Mouse (Mus musculus): ENCODE data around the gene Olfr351. TPM values are rescaled to one million over a fixed set of nuclear protein-coding genes. Genes with fewer than 3 reads are reported as not detected.

Gene Olfr351
- not detected for polyA plus RNA-seq (2015; fragmentation: Illumina TruSeq; extraction: RNeasy Lipid Tissue Mini Kit (QIAGEN cat#74804); ENCODE audit: low read depth, low replicate concordance)

GRCm38 (mm10) chr2:36862560-36862959 lies at the start of gene Olfr351:
Gene Olfr351 (minus strand): TSS chr2:36862660.

DNA sequence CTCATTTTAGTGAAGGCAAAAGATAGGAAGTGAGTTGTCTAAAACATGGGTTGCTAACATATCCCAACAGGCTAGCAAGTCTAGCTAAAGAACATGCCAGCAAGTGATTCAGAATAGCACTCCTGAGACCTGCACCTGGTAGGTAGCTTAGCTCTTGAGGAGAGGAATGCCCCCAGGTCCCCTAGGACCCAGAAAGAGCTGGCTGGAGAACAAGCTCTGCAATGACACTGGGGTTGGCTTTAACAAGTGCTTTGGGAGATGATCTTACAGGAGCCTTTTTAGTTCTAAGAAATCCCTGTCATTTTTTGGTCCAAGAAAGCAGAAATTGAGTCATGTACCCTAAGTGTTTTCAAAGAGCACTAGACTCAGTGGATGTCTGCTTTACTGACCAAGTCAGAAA lies 42.9 kb upstream of the Olfr351 start, which contains the start of gene Olfr354:
Gene Olfr354 (plus strand): TSS at position 301 of the 400 bp plus-strand sequence.

DNA sequence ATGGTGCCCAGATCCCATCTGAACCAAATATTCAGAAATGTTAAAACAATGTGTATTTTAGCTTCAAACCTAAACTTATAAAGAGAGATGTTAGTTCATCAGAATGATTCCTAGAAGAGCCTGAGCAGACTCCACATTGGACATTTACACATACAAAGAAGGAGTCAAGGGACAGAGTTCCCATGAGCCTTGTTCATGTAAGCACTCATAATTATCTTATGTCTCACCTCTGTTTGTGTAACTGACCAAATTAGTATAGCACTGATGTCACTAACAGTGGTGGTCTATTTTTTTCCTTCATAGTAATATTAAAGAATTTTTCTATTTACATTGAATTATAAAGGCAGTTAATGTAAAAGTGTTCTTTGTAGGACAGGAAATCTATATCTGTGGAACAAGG lies 30.4 kb upstream of the Olfr351 start, which contains the start of gene Olfr353:
Gene Olfr353 (minus strand): TSS at position 101 of the 400 bp plus-strand sequence.

DNA sequence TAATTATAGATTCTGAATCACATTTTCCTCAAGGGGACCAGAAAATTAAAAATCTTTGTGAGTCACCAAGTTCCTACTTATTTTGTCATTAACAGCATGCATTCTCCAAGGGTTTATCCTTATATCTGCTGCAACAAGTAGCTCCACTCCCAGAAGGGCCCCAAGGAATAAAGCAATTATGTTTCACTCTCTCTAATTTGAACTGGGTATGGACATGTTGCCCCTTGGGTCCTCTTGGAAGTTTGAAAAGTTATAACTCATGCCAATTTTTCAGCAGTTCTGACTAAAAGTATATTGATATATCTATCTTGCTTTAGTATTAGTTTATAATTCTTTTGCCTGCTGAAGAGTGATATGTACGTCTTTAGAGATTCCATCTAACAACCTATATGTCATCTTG lies 5.7 kb upstream of the Olfr351 start, which contains the start of gene Olfr352:
Gene Olfr352 (plus strand): TSS at position 301 of the 400 bp plus-strand sequence.

GRCm38 (mm10) chr2:36846010-36846409 lies 16.4 kb downstream of the Olfr351 start, which contains the start of gene Olfr350:
Gene Olfr350 (plus strand): TSS chr2:36846310.

DNA sequence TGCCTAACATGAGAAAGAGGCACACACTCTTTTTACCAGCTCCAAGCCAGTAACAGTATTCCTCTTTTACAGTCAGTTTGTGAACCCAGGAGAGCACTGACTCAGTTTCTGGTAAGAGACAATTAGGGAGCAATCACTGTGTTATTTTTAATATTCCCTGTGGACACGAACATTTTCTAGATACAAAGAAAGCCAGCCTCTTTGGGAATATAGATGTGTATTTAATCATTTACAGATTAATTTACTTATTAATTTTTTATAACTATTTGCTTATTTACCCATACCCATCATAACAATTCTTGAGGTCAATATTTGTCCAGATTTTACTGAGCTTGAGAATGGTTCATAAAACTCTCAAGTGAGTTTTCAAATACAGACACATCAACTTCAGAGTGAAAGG lies 45.5 kb downstream of the Olfr351 start, which contains the start of gene Olfr3:
Gene Olfr3 (minus strand): TSS at position 101 of the 400 bp plus-strand sequence.

Other genes with a start within 250 kb of the Olfr351 start
- not detected for gene Olfr345, start 222.6 kb downstream of the Olfr351 start, polyA plus RNA-seq (2015; fragmentation: Illumina TruSeq; extraction: RNeasy Lipid Tissue Mini Kit (QIAGEN cat#74804); ENCODE audit: low read depth, low replicate concordance)
- gene Olfr346, start 176.9 kb downstream of the Olfr351 start, polyA plus RNA-seq (2015; fragmentation: Illumina TruSeq; extraction: RNeasy Lipid Tissue Mini Kit (QIAGEN cat#74804); ENCODE audit: low read depth, low replicate concordance), result not detected
- gene Olfr347, start 130.8 kb downstream of the Olfr351 start, polyA plus RNA-seq (2015; fragmentation: Illumina TruSeq; extraction: RNeasy Lipid Tissue Mini Kit (QIAGEN cat#74804); ENCODE audit: low read depth, low replicate concordance), result not detected
- gene Olfr348, start 78.4 kb downstream of the Olfr351 start, polyA plus RNA-seq (2015; fragmentation: Illumina TruSeq; extraction: RNeasy Lipid Tissue Mini Kit (QIAGEN cat#74804); ENCODE audit: low read depth, low replicate concordance), result not detected
- gene Olfr50, start 72.1 kb downstream of the Olfr351 start, polyA plus RNA-seq (2015; fragmentation: Illumina TruSeq; extraction: RNeasy Lipid Tissue Mini Kit (QIAGEN cat#74804); ENCODE audit: low read depth, low replicate concordance), result not detected
- not detected for gene Olfr3, start 45.6 kb downstream of the Olfr351 start, polyA plus RNA-seq (2015; fragmentation: Illumina TruSeq; extraction: RNeasy Lipid Tissue Mini Kit (QIAGEN cat#74804); ENCODE audit: low read depth, low replicate concordance)
- not detected for gene Olfr350, start 16.4 kb downstream of the Olfr351 start, polyA plus RNA-seq (2015; fragmentation: Illumina TruSeq; extraction: RNeasy Lipid Tissue Mini Kit (QIAGEN cat#74804); ENCODE audit: low read depth, low replicate concordance)
- gene Olfr352, start 5.8 kb upstream of the Olfr351 start, polyA plus RNA-seq (2015; fragmentation: Illumina TruSeq; extraction: RNeasy Lipid Tissue Mini Kit (QIAGEN cat#74804); ENCODE audit: low read depth, low replicate concordance), result not detected
- not detected for gene Olfr353, start 30.3 kb upstream of the Olfr351 start, polyA plus RNA-seq (2015; fragmentation: Illumina TruSeq; extraction: RNeasy Lipid Tissue Mini Kit (QIAGEN cat#74804); ENCODE audit: low read depth, low replicate concordance)
- not detected for gene Olfr354, start 43.0 kb upstream of the Olfr351 start, polyA plus RNA-seq (2015; fragmentation: Illumina TruSeq; extraction: RNeasy Lipid Tissue Mini Kit (QIAGEN cat#74804); ENCODE audit: low read depth, low replicate concordance)
- not detected for gene Olfr355, start 66.2 kb upstream of the Olfr351 start, polyA plus RNA-seq (2015; fragmentation: Illumina TruSeq; extraction: RNeasy Lipid Tissue Mini Kit (QIAGEN cat#74804); ENCODE audit: low read depth, low replicate concordance)
- gene Olfr356, start 74.5 kb upstream of the Olfr351 start, polyA plus RNA-seq (2015; fragmentation: Illumina TruSeq; extraction: RNeasy Lipid Tissue Mini Kit (QIAGEN cat#74804); ENCODE audit: low read depth, low replicate concordance), result not detected
- gene Olfr357, start 131.2 kb upstream of the Olfr351 start, polyA plus RNA-seq (2015; fragmentation: Illumina TruSeq; extraction: RNeasy Lipid Tissue Mini Kit (QIAGEN cat#74804); ENCODE audit: low read depth, low replicate concordance), result not detected
- gene Olfr358, start 146.7 kb upstream of the Olfr351 start, polyA plus RNA-seq (2015; fragmentation: Illumina TruSeq; extraction: RNeasy Lipid Tissue Mini Kit (QIAGEN cat#74804); ENCODE audit: low read depth, low replicate concordance), result not detected
- not detected for gene Olfr360, start 203.1 kb upstream of the Olfr351 start, polyA plus RNA-seq (2015; fragmentation: Illumina TruSeq; extraction: RNeasy Lipid Tissue Mini Kit (QIAGEN cat#74804); ENCODE audit: low read depth, low replicate concordance)
- not detected for gene Olfr361, start 226.6 kb upstream of the Olfr351 start, polyA plus RNA-seq (2015; fragmentation: Illumina TruSeq; extraction: RNeasy Lipid Tissue Mini Kit (QIAGEN cat#74804); ENCODE audit: low read depth, low replicate concordance)

Measured in brain, adult 10 weeks (tissue).